Mouse (Mus musculus) activated CD4-positive, CD25-positive, alpha-beta regulatory T cell, adult 4 months (primary cell): ENCODE results near the gene Krt42. TPM values are rescaled to one million over a fixed set of nuclear protein-coding genes. Genes with fewer than 3 reads are reported as not detected.
"Not testable (repeated sequence)": the region's sequence is repeated elsewhere in the genome, so short reads cannot be mapped to it uniquely, and the experiment has no call there.

Source experiments
- ATAC-seq: one replicate; pipeline ENCODE4 v1.8.0; 2017
- polyA plus RNA-seq, 2 experiments: library from polyadenylated mRNA; unstranded; fragments of 100-300 nt; shearing (Covaris generic); gene quantifications; one replicate each; pipeline ENCODE4 v1.2.1; 2017

Krt42 gene
- polyA plus RNA-seq = not detected

- ATAC-seq = no peak
Measured at GRCm38 (mm10) chr11:100269821-100270332, at the start of gene Krt42. Krt42 (minus strand) TSS chr11:100269871.

DNA sequence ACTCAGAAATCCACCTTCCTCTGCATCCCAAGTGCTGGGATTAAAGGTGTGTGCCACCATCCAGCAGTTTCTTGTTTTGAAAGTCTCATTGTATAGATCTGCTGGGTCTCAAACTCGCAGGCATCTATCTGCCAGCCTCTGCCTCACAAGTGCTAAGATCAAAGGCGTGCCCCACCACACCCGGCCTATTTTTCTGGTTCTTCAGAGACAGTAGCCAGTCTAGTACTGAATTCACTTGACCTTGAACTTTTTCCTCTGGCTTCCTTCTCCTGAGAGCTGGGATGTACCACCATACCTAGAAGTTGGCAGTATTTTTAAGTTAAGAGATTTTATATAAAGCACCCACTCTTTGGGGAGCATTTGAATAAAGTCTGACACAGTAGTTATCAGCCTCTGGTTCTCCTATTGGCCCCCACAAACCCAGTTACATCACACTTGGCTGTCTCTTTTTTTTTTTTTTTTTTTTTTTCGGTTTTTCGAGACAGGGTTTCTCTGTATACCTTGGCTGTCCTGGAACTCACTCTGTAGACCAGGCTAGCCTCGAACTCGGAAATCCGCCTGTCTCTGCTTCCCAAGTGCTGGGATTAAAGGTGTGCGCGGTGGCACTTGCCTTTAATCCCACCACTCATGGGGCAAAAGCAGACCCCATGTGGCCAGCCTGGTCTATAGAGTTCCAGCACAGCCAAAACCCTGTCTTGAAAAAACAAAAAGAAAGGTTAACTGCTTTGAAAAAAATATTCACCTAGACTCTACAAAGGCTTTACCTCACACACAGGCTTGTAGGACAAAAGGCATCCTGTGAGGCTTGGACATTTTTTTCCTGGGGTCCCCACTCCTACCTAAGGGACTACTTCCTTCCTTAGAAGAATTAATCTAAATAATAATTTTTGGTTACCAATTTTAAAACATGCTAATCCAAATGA is 49.1 kb upstream of the Krt42 start:
- no peak for ATAC-seq

GRCm38 (mm10) chr11:100317826-100318380 is 48.2 kb upstream of the Krt42 start:
- no peak for ATAC-seq

- ATAC-seq = no peak
Measured at GRCm38 (mm10) chr11:100315439-100315838, 45.8 kb upstream of the Krt42 start.

DNA sequence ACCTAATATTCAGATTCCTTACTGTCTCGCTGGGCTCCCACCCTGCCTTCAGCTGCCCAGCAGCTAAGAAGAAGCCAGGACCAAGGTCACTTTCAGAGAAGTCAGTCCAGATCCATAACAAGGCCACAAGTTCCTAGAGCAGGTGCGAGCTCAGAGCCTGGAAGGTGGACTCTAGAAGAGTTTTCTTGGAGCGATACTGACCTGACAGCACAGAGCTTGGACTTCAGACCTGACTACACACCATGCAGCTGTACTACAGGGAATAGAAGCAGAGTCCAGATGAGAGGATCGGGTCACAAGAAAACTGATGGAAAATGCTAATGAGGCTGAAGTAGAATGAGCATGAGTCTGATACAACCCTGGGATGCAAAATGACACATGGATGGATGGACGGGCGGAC is 43.8 kb upstream of the Krt42 start:
- no peak for ATAC-seq

- ATAC-seq = no peak
Measured at GRCm38 (mm10) chr11:100312096-100312679, 42.5 kb upstream of the Krt42 start.

DNA sequence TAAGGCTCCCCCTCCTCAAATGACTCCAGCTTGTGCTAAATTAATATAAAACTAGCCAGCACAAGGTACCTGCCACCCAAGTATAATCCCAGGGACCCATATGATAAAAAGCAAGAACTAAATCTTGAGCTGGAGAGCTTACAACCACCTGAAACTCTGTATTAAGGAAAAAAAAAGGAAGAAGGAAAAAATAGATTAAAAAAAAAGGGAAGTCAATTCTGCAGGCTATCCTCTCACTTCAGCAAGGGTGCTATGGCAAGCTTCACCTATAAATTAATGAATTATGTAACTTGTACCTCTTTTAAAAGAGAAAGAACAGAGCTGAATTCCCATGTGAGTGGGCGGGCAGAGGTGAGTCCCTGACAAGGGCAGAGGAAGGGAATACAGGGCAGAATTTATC is 42.0 kb upstream of the Krt42 start:
- no peak for ATAC-seq

DNA sequence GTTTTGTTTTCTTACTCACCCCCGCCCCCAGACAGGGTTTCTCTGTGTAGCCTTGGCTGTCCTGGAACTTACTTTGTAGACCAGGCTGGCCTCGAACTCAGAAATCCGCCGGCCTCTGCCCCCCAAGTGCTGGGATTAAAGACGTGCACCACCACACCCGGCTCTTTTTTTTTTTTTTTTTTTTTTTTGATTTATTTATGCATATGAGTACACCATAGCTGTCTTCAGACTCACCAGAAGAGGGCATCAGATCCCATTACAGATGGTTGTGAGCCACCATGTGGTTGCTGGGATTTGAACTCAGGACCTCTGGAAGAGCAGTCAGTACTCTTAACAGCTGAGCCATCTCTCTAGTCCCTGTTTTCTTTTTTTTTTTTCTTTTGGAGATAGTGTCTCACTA is 39.0 kb upstream of the Krt42 start:
- not testable (repeated sequence) for ATAC-seq

- ATAC-seq = no peak
Measured at GRCm38 (mm10) chr11:100307900-100308299, 38.2 kb upstream of the Krt42 start.

GRCm38 (mm10) chr11:100301292-100301691 is 31.6 kb upstream of the Krt42 start:
- ATAC-seq = no peak

DNA sequence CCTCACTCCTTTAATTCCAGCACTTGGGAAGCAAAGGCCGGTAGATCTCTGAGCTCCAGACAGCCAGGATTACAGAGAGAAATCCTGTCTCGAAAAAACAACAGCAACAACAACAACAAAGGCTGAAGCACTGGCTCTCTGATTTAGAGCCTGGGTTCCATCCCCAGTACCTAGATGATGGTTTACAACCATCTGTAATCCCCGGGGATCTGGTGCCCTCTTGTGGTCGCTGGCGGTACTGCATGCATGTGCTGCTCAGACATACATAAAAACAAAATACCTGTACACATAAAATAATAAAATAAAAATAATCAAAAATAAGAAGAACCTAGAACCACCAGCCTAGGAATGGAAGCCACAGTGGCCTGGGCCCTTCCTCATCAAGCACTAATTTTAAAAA is 30.6 kb upstream of the Krt42 start:
- ATAC-seq = no peak

DNA sequence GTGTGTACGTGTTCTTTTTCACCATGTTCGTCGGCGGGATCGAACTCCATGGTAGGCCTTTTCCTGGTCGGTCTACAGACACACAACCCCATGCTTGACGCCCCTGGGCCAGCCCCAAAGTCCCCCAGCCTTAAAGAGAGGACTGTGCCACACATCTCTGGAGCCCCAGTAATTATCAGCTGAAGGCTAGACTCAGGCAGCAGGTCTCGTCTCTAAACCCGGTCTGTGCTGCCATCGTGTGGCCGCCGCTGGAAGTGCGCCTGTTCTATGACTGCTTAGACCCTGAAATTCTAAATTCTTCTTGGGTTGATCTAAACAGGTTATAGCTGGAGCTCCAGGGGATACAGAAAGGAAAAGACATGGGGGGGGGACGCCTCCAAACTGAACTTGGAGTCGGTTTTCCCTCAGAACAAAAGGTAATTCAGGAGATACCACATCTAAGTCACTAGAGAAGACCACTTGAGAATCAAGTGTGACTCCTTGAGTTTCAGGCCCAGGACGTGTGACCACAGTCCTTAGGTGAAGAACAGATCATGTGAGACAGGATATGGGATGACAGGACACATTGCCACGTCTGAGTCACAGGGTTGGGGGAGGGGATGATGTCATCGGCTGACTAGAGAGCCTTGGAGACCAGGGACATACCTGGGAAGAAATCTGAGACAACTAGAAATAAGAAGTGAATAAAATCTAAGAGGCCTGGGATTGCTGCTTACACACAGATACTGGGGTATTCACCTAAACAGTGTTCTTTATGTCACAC is 28.8 kb upstream of the Krt42 start:
- peak; percentile 60 for ATAC-seq

- no peak for ATAC-seq
Measured at GRCm38 (mm10) chr11:100297801-100298200, 28.1 kb upstream of the Krt42 start.

- ATAC-seq = peak; percentile 61
Measured at GRCm38 (mm10) chr11:100295308-100295707, 25.6 kb upstream of the Krt42 start.

- ATAC-seq = no peak
Measured at GRCm38 (mm10) chr11:100292884-100293283, 23.2 kb upstream of the Krt42 start.

- no peak for ATAC-seq
Measured at GRCm38 (mm10) chr11:100290235-100290634, 20.6 kb upstream of the Krt42 start.

DNA sequence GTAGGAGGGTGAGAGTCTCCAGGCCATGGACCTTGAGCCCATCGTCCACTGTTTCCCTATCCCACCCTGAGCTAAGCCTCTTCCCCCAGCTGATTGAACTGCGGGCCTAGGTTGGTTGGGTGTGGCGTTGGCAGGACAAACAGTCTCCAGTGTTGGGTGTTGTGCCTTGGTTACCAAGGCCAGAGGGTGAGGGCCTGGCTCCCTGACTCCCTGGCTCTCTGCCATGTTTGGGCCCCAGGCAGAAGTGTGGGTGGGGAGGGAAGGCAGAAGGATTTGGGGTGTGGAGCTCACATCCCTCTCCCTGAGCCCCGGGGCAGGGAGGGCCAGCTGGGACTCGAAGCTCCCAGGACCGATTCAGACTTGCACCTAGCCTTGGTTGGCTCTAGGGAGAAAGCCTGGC is 19.3 kb upstream of the Krt42 start:
- no peak for ATAC-seq

- no peak for ATAC-seq
Measured at GRCm38 (mm10) chr11:100287024-100287423, 17.4 kb upstream of the Krt42 start.

GRCm38 (mm10) chr11:100284988-100285387 is 15.3 kb upstream of the Krt42 start:
- ATAC-seq = no peak

- ATAC-seq = no peak
Measured at GRCm38 (mm10) chr11:100282549-100282948, 12.9 kb upstream of the Krt42 start.

GRCm38 (mm10) chr11:100281596-100282544 is 12.2 kb upstream of the Krt42 start:
- ATAC-seq = no peak

GRCm38 (mm10) chr11:100278759-100279158 is 9.1 kb upstream of the Krt42 start:
- ATAC-seq = no peak
